Mouse (Mus musculus) small intestine, adult 2 months (tissue): ENCODE results near the gene Gpa33.

Source experiments
- CTCF ChIP-seq: fragments of 200-500 bp; IDR thresholded peaks from 2 replicates; pipeline ENCODE4 v1.5.1; 2012; ENCODE audit warnings: low read depth, mild to moderate bottlenecking, control low read depth, inconsistent platforms, low read length, moderate library complexity, mixed read lengths; ENCODE audit not compliant: insufficient replicate concordance, insufficient read length; ENCODE audit errors: extremely low read depth
- POLR2A ChIP-seq: fragments of 200-500 bp; IDR thresholded peaks from 2 replicates; pipeline ENCODE4 v1.6.1; 2012; ENCODE audit warnings: low read depth, mild to moderate bottlenecking, control low read depth, inconsistent platforms, low read length, moderate library complexity

DNA sequence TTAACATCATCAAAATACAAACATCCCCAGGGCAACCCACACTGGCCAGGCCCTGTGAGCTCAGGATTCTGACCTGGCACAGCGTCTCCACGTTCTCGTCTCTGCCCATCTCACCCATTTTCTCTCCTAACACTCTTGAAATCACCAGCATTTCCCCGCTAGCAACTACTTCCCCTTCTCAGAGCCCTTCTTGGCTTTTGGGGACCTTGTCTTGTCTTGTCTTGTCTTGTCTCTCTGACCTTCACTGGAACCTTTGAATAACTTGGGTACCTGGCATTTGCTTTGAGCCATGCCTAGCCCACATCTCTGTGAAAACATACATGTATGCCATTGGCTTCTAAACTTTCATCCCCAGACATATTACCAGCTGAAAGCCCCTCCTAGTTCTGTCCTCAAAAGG lies 19.4 kb downstream of the Gpa33 start:
- TF ChIP-seq CTCF (no peak), POLR2A (no peak)
